Mouse (Mus musculus) limb, embryonic 12.5 days (tissue): ENCODE measurements at regions not wholly inside any gene's neighbourhood (a gene's known extent, or its start where the extent isn't known, plus 50 kb on each side); places are given as distances from the start of the nearest gene placed in this dataset.
A peak's percentile ranks its signal among the peaks of the same experiment; 100 is the strongest.
"Not testable (repeated sequence)": the region's sequence is repeated elsewhere in the genome, so short reads cannot be mapped to it uniquely, and the experiment has no call there.

Experiments
- ATAC-seq: fragments of 200-750 bp; cut with Nextera tagmentation; 2 replicates; pipeline ENCODE4 v1.8.0; 2017; ENCODE audit warnings: low read depth, moderate TSS enrichment; ENCODE audit not compliant: insufficient number of reproducible peaks, insufficient read depth, low FRiP score, low TSS enrichment
- H3K27ac ChIP-seq: fragments of 300-500 bp; sonication (generic); 2 replicates; pipeline ENCODE4 v1.5.1; 2016; ENCODE audit warnings: mild to moderate bottlenecking, moderate library complexity
- H3K27me3 ChIP-seq: fragments of 300-500 bp; sonication (generic); 2 replicates; pipeline ENCODE4 v1.6.1; 2016; ENCODE audit warnings: mild to moderate bottlenecking, moderate library complexity
- H3K36me3 ChIP-seq: fragments of 300-500 bp; sonication (generic); 2 replicates; pipeline ENCODE4 v1.6.1; 2016; ENCODE audit warnings: mild to moderate bottlenecking, moderate library complexity
- H3K4me1 ChIP-seq: fragments of 300-500 bp; sonication (generic); replicated peaks from 2 replicates; pipeline ENCODE4 v1.6.1; 2016
- H3K4me2 ChIP-seq: fragments of 300-500 bp; sonication (generic); 2 replicates; pipeline ENCODE4 v1.6.1; 2016; ENCODE audit warnings: mild to moderate bottlenecking, moderate library complexity
- H3K4me3 ChIP-seq: fragments of 300-500 bp; sonication (generic); replicated peaks from 2 replicates; pipeline ENCODE4 v1.5.1; 2016; ENCODE audit warnings: mild to moderate bottlenecking
- H3K9ac ChIP-seq: fragments of 300-500 bp; sonication (generic); replicated peaks from 2 replicates; pipeline ENCODE4 v1.6.1; 2016; ENCODE audit warnings: mild to moderate bottlenecking, moderate library complexity
- H3K9me3 ChIP-seq: fragments of 300-500 bp; sonication (generic); 2 replicates; pipeline ENCODE4 v1.6.1; 2016; ENCODE audit warnings: mild to moderate bottlenecking, moderate library complexity
- WGBS: fragments of 180-500 bp; shearing (Covaris S2); methylation state at CpG from one replicate; pipeline ENCODE4 v1.1.7; 2016; 5-methylcytosine and 5-hydroxymethylcytosine counted together

DNA sequence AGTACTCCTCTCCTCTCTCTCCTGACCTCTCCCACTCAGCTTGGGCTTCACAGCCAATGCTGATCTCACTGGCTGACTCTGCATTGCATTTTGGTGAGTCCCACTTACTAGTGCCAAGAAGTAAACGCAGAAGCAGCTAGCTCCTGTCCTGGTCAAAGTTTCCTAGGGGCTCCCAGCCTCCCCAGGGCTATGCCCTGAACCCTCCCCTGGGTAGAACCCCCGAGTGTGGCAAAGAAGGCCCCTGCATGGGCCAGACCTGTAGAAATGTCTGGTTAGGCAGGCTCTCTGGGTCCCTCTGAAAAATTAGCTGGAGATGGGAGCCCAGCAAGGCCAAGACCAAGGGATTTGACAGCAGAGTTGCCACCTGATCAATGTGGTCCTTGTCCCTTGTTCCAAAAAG, 454.3 kb downstream of the Gm10330 start:
- H3K9ac ChIP-seq, H3K27ac ChIP-seq, H3K4me1 ChIP-seq, H3K4me3 ChIP-seq, H3K36me3 ChIP-seq, ATAC-seq, H3K27me3 ChIP-seq, H3K4me2 ChIP-seq, H3K9me3 ChIP-seq: not testable (repeated sequence)
- WGBS = 44% methylated on average over 2 of the region's 2 CpGs

DNA sequence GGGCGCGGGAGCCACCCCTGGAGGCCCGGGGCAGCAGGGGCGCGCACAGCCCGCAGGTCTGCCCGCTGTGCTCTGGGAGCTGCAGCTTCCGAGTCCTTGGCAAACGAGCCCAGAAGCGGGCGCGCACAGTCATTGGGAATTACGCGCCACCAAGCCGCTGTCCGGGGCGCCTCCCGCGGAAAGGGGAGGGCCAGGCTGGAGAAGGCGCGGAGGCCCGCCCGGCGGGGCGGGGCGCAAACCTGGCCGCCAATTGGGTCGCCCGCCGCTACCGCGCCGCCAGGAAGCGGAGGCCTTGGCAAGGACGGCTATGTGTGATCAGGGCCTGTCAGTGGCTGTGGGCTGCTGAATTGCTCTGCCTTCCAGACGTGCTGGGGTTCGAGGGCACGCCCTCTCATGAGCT, 464.9 kb downstream of the Gm10330 start:
- not testable (repeated sequence) for H3K36me3 ChIP-seq, H3K27me3 ChIP-seq, H3K4me1 ChIP-seq, H3K27ac ChIP-seq, H3K9me3 ChIP-seq, ATAC-seq
- 3% methylated on average over 36 of the region's 38 CpGs for WGBS
- Histone ChIP-seq H3K4me3 (peak overlapping the region; percentile 42), H3K9ac (peak overlapping the region; percentile 52; the same call in 1 of the 2 replicates), H3K4me2 (peak overlapping the region; percentile 48)
